25 mouse cellular contexts compared by ENCODE assay signal in genomic region chr4:150678789-150679188, GRCm38 (mm10). TPM values are rescaled to one million over a fixed set of nuclear protein-coding genes. Genes with fewer than 3 reads are reported as not detected.
DNase-seq lines count a peak whose midpoint lies in the region; ATAC-seq and TF ChIP-seq lines count a peak whose summit lies in the region.
"Had no signal": no experiment of that assay in that cellular context is flagged by ENCODE, and none has a peak within 500 bp of the region (broad histone marks: within the 10 kb centered on the region; RNA-seq: fewer than 3 reads in every experiment).

No protein-coding gene starts in this region.

- no peak for DNase-seq in neural tube, embryonic 11.5 days (ENCODE audit: low spot score)
- DNase-seq in neural tube, embryonic 10.5 days (ENCODE audit: extremely low spot score, low spot score) = no peak
- peak; percentile 95 for DNase-seq in R1 (ENCODE audit: low read depth, low spot score)
- no peak for DNase-seq in natural killer cell, adult 2 months (ENCODE audit: low spot score in 2 of 2)
- DNase-seq in layer of hippocampus, adult 2 months (ENCODE audit: low spot score in 2 of 2) = no peak
- no peak for DNase-seq in forebrain, embryonic 10.5 days (ENCODE audit: extremely low spot score, low spot score)
- DNase-seq: adrenal gland, adult 2 months; adrenal gland, postnatal 25 days; B cell, adult 2 months; cerebellum, adult 18-20 months; cerebellum, adult 9-11 months; cerebellum, postnatal 36 days; gastrocnemius, postnatal 10 days; heart, adult 18-20 months; heart, postnatal 10 days; heart, postnatal 4 days had no signal

- 97% methylated on average over 20 of the region's 20 CpGs for WGBS in neural tube, embryonic 11.5 days
- 96% methylated on average over 20 of the region's 20 CpGs for WGBS in neural tube, embryonic 12.5 days
- 96% methylated on average over 20 of the region's 20 CpGs for WGBS in forebrain, embryonic 10.5 days

- H3K9me3 ChIP-seq in neural tube, embryonic 11.5 days (ENCODE audit: control insufficient read depth, low read length) = no peaks in the 10 kb centered on the region
- 0 out of 2 replicates have a peak, but pooled peaks cover 11% of the 10 kb centered on the region for H3K9me3 ChIP-seq in neural tube, embryonic 12.5 days
- no peaks in the 10 kb centered on the region for H3K9me3 ChIP-seq in forebrain, embryonic 10.5 days
- H3K9me3 ChIP-seq: embryonic facial prominence, embryonic 10.5 days; G1E; heart, embryonic 10.5 days had no signal

- no peak overlapping the region for H3K9ac ChIP-seq in neural tube, embryonic 11.5 days (ENCODE audit: low read length)
- H3K9ac ChIP-seq in neural tube, embryonic 12.5 days = no peak overlapping the region
- H3K9ac ChIP-seq: hindbrain, embryonic 13.5 days had no signal

- no peak for TF ChIP-seq CTCF in layer of hippocampus, adult 2 months (conservative IDR thresholded peaks at IDR 0.05)

- ATAC-seq in neural tube, embryonic 11.5 days (ENCODE audit: insufficient read depth, low FRiP score, low TSS enrichment) = no peak
- ATAC-seq in neural tube, embryonic 12.5 days (ENCODE audit: low FRiP score, low read depth) = no peak
- ATAC-seq: CD4-positive, CD25-positive, alpha-beta regulatory T cell, adult 4 months; forebrain, embryonic 14.5 days; hindbrain, postnatal 0 days had no signal

- H3K27me3 ChIP-seq in neural tube, embryonic 11.5 days (ENCODE audit: control insufficient read depth, insufficient read depth, low read length) = no peaks in the 10 kb centered on the region
- H3K27me3 ChIP-seq in neural tube, embryonic 12.5 days (replicated peaks) = no peaks in the 10 kb centered on the region
- H3K27me3 ChIP-seq in forebrain, embryonic 10.5 days (ENCODE audit: poor library complexity, severe bottlenecking) = peaks cover 6% of the 10 kb centered on the region
- H3K27me3 ChIP-seq: hindbrain, embryonic 13.5 days had no signal

- H3K4me3 ChIP-seq in neural tube, embryonic 11.5 days (ENCODE audit: low read depth, low read length) = no peak overlapping the region
- no peak overlapping the region for H3K4me3 ChIP-seq in neural tube, embryonic 12.5 days
- no peak overlapping the region for H3K4me3 ChIP-seq in layer of hippocampus, adult 2 months
- H3K4me3 ChIP-seq in forebrain, embryonic 10.5 days = no peak overlapping the region
- H3K4me3 ChIP-seq: embryonic facial prominence, embryonic 10.5 days; heart, embryonic 10.5 days; hindbrain, embryonic 13.5 days had no signal

- H3K4me1 ChIP-seq in neural tube, embryonic 11.5 days (ENCODE audit: control insufficient read depth, insufficient read depth, low read length) = peaks cover 10% of the 10 kb centered on the region
- peaks cover 36% of the 10 kb centered on the region for H3K4me1 ChIP-seq in neural tube, embryonic 12.5 days
- peaks cover 19% of the 10 kb centered on the region for H3K4me1 ChIP-seq in forebrain, embryonic 10.5 days

- no peak overlapping the region for H3K4me2 ChIP-seq in neural tube, embryonic 11.5 days (ENCODE audit: low read depth)
- H3K4me2 ChIP-seq in neural tube, embryonic 12.5 days (replicated peaks) = no peak overlapping the region
- H3K4me2 ChIP-seq: hindbrain, embryonic 13.5 days had no signal

- H3K36me3 ChIP-seq in neural tube, embryonic 11.5 days (ENCODE audit: control insufficient read depth, insufficient read depth, low read length) = no peaks in the 10 kb centered on the region
- no peaks in the 10 kb centered on the region for H3K36me3 ChIP-seq in neural tube, embryonic 12.5 days
- no peaks in the 10 kb centered on the region for H3K36me3 ChIP-seq in forebrain, embryonic 10.5 days (replicated peaks)
- H3K36me3 ChIP-seq: embryonic facial prominence, embryonic 10.5 days; G1E; heart, embryonic 10.5 days; hindbrain, embryonic 13.5 days had no signal

- 0 out of 2 replicates have a peak overlapping the region, but pooled peaks have one; percentile 35 for H3K27ac ChIP-seq in neural tube, embryonic 11.5 days (ENCODE audit: low read depth, low read length)
- H3K27ac ChIP-seq in neural tube, embryonic 12.5 days = 0 out of 2 replicates have a peak overlapping the region, but pooled peaks have one; percentile 50
- H3K27ac ChIP-seq in layer of hippocampus, adult 2 months = no peak overlapping the region
- no peak overlapping the region for H3K27ac ChIP-seq in forebrain, embryonic 10.5 days
- H3K27ac ChIP-seq: heart, embryonic 10.5 days; hindbrain, postnatal 0 days had no signal

RNA-seq across cellular contexts. Expression of gene Slc45a1, which starts 26.8 kb away (rescaled TPM):
- 8.8 and 8.9 TPM in 2 replicates for polyA plus RNA-seq in neural tube, embryonic 11.5 days (2014; fragmentation: Nextera tagmentation; extraction: Ambion mirVana)
- polyA plus RNA-seq in neural tube, embryonic 12.5 days (2016; fragmentation: Nextera tagmentation; extraction: Ambion mirVana) = 16.6 and 21.0 TPM in 2 replicates
- total RNA-seq in layer of hippocampus, adult 2 months (2021) = 10 to 100 TPM; 39.7 to 40.1 TPM
- 1.1 and 1.6 TPM in 2 replicates for polyA plus RNA-seq in forebrain, embryonic 10.5 days (2016; fragmentation: Nextera tagmentation; extraction: Ambion mirVana)
- total RNA-seq: gastrocnemius, postnatal 10 days; gastrocnemius, postnatal 4 days; heart, adult 18-20 months; heart, postnatal 10 days; heart, postnatal 4 days had no signal
- polyA plus RNA-seq: CD4-positive, CD25-positive, alpha-beta regulatory T cell, adult 4 months; G1E had no signal

Comparison
In these comparisons a context has a peak if more than half of its experiments do, and no peak if none do; other contexts are left out.
1. H3K27ac ChIP-seq: peak in neural tube, embryonic 11.5 days (single experiment) and neural tube, embryonic 12.5 days (single experiment); none in layer of hippocampus, adult 2 months (single experiment) and forebrain, embryonic 10.5 days (single experiment).